Mouse (Mus musculus) G1E (cell line): ENCODE data around the gene Pxt1.

Source experiments
- CTCF ChIP-seq: IDR thresholded peaks from 2 replicates; pipeline ENCODE4 v1.5.1; 2012; ENCODE audit warnings: low read depth, low read length, inconsistent platforms, mixed read lengths
- GATA1 ChIP-seq: IDR thresholded peaks from 2 replicates; pipeline ENCODE4 v1.6.1; 2012; ENCODE audit warnings: borderline replicate concordance, low read length, inconsistent platforms, mixed read lengths
- GATA2 ChIP-seq: IDR thresholded peaks from 2 replicates; pipeline ENCODE4 v1.6.1; 2012; ENCODE audit warnings: low read depth, low read length, inconsistent platforms, borderline replicate concordance
- TAL1 ChIP-seq: conservative IDR thresholded peaks from 2 replicates; pipeline ENCODE4 v1.6.1; 2012; ENCODE audit warnings: low read depth, low read length, inconsistent platforms, mixed read lengths

GRCm38 (mm10) chr17:28988291-28988690, 44.7 kb upstream of the Pxt1 start:
- TF ChIP-seq CTCF (no peak), GATA1 (no peak), GATA2 (no peak), TAL1 (no peak)
